Mouse (Mus musculus): Measurements from ENCODE around the gene Taf9.

Gene Taf9

GRCm38 (mm10) chr13:100669291-100670022 lies 18.1 kb downstream of the Taf9 start, which contains the start of gene Ccdc125:
TSS of gene Ccdc125 (plus strand) at chr13:100669717.
- DNase-seq (ENCODE audit: low read depth), result no peak

DNA sequence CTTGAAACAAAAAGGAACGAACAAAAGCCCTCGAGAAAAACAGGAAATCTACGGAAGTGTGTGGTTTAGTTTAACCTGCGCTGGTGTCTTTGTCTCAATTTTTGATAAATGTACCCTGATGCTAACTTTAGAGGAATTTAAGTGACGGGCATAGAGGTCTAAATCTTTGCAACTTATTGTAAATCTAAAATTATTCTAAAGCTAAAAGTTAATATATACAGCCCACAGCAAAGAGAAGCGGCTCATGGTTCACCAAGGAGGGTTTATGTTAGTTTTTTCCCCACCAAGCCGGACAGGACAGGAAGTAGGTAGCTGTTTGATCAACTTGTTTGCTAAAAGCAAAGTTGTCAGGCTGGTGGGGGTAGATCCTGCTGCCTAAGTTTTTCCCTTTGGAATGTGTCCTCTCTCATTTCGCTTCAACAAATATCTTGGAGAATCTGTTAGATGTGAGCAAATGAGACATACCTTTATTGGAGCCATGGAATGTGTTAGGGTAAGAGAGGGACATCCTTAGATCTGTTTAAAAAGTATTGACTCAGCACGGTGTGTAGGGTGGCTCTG lies 18.9 kb downstream of the Taf9 start:
- no peak for DNase-seq (ENCODE audit: low read depth)

DNA sequence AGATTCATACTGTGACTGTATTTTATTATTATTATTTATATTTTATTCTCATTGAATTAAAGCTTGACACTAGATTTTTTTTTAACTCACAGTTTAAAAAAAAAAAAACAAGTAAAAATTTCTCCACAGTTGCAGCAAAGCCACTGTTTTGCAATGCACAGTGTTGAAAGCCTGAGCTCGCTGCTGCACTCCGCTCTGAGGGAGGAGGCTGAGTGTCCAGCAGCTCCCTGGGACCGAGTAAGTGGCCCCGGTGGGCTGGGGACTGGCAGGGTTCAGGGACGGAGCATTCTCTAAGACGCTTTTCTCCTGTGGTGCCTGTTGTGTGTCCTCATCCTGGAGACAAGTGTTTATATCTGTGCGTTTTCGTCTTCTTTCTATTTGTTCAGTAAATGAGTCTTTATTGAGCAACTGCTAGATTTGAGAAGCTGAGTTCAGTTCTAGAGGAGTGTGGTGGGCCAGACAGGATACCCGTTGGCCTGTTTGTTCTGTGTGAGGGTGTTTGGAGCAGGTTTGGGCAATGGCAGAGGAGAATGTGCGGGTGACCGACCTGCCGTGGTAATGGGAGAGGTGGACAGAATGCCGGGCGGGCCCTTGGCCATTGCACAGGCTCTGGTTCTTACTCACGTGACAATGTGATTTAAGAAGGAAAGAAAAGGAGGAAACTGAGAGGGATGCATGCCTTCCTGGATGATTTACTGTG lies 24.7 kb downstream of the Taf9 start:
- no peak for DNase-seq (ENCODE audit: low read depth)

GRCm38 (mm10) chr13:100681615-100682014 lies 30.2 kb downstream of the Taf9 start:
- no peak for DNase-seq (ENCODE audit: low read depth)

DNA sequence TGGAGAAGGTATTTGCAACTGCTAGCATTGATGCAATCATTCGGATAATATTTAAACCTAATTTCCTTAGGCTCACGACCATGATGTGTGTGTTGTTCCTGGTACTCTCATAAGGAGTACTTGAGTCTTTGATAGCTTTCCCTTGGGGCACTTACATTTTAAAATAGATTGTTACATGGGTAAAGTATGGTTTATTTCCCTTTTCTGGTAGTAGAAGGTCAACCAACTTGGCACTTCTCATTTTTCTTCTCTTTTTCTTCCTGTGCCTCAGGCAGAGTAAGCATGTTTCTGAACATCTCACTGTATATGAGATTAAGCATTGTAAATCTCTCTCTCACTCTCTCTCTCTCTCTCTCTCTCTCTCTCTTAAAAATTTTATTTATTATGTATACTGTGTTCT lies 31.5 kb downstream of the Taf9 start:
- DNase-seq (ENCODE audit: low read depth), result no peak

DNA sequence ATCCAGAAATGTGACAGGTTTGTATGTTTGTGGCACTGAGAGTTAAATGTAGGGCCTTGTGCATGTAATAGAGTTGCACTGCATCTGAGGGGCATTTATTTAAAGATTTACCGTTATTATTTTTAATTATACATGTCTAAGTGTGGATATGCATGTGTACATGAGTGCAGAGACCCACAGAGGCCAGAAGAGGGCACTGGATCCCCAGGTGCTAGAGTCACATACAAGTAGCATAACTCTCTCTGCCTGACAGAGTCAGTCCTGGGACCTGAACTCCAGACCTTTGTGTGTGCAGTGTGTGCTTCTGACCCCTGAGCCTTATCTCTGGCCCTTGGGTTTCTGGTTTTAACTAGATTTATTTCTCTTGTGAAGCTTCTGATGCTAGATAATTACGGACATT lies 33.0 kb downstream of the Taf9 start:
- DNase-seq (ENCODE audit: low read depth), result no peak

DNA sequence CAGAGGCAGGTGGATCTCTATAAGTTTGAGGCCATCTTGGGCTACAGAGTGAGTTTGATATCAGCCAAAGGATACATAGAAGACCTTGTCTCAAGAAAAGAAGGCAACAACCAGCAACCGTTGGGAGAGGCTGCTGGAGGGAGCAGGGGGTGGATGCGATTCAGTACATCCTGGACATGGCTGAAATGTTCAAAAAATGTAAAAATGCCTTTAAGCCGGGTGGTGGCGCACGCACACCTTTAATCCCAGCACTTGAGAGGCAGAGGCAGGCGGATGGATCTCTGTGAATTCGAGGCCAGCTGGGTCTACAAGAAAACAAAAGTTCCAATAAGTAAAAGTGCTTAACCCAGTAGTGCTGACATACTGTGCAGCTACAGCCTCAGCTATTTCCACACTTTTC lies 36.1 kb downstream of the Taf9 start:
- no peak for DNase-seq (ENCODE audit: low read depth)

- DNase-seq (ENCODE audit: low read depth), result no peak
Observed at GRCm38 (mm10) chr13:100697541-100697940, 46.2 kb downstream of the Taf9 start.

GRCm38 (mm10) chr13:100698866-100699265 lies 47.5 kb downstream of the Taf9 start:
- no peak for DNase-seq (ENCODE audit: low read depth)

DNA sequence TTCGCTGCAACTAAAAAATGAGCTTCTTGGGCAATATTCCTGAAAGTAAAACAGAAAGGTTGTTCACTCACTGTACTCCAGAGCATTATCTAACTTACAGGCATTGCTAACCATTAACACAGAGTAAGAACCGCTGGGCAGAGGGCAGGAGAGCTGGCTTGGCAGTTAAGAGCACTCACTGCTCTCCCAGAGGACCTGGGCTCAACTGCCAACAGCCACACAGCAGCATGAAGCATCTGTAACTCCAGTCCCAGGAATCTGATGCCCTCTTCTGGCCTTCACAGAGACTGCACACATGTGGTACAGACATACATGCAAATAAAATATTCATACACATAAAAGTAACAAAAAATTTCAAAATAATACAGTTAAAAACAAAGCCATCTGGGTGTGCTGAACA lies 52.1 kb downstream of the Taf9 start:
- no peak for DNase-seq (ENCODE audit: low read depth)

Data from fibroblast of lung, adult 2 months (primary cell).